Mouse (Mus musculus) thymus, postnatal 0 days (tissue): ENCODE measurements around the gene Gne. TPM values are rescaled to one million over a fixed set of nuclear protein-coding genes. Genes with fewer than 3 reads are reported as not detected.
A peak's percentile ranks its signal among the peaks of the same experiment; 100 is the strongest.

ENCODE experiments used
- DNase-seq: peaks from one replicate; pipeline ENCODE4 v3.0.0-alpha.2; 2015; ENCODE audit warnings: low spot score
- polyA plus RNA-seq: library from polyadenylated mRNA; unstranded; fragments of >200 nt; fragmentation: Nextera tagmentation; extraction: Ambion mirVana; gene quantifications from 2 replicates; pipeline ENCODE4 v1.2.1, GENCODE M21; 2015

Gene Gne
- polyA plus RNA-seq: 33.8 and 39.2 TPM in 2 replicates

DNA sequence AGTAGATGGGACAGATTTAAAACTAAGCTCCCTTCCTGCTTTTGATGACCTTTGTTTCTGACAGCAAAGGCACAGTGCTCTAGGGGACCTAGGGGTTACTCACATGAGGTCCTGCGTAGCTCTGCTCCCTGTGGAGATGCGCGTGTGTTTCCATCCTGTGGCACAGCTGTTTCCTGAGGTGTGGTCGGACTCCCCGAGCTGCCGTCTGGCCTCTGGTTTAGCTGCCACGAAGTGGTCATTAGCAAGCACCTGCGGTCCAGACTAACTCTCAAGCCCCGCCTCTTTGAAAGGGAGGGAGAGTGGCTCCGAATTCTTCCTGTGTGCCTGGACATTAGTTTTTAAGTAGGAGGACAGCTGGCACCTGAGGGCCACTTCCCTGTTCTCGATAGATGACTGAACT, at the start of gene Gne:
Gene Gne, minus strand, starts transcription at position 233 of the 400 bp plus-strand sequence.
- no peak for DNase-seq

DNA sequence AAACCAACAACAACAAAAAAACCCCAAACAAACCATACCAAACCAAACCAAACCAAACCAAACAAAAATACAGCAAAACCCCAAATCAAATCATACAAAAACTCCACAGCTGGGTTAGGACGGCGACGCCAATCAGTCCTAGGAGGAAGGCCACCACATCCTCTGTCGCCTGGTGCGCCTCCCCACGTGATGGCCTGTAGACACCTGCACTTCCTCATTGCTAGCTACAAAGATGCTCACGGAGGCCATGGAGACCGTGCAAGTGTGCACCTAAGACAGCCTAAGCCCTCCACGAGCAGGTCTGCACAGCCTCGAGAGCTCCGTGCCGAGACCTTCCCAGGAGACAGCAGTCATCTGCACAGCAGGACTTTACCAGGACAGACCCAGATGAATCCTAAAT, 42.8 kb upstream of the Gne start:
- peak; percentile 81 for DNase-seq

DNA sequence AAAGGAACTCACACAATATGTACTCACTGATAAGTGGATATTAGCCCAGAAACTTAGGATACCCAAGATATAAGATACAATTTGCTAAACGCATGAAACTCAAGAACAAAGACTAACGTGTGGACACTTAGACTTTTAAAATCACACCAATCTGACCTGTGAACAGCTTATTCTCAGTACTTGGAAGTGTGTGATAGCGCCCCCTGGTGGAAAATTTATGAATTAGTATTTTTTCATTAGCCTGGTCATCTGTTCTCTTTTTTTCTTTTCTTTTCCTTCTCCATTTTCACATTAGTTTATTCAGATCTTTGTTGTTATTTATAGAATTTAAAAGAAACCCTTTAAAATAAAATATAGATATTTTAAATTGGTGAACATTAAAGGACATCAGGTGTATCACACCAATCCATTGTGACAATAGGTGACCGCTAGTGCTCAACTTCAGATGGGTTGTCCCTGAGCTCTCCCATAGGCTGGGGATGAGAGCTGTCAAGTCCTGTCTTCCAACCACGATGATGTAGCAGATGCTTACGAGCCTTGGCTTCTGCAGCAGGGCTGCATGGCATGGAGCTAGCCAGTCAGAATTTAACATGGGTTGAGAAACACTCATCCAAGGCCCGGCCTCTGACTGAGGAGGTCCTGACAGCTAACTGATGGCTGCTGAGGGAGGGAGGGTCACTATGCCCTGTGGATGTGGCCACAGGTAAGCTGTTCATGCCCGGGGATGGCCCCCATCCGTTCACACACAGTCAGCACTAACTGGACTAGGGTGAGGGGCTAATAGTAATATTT, 35.6 kb upstream of the Gne start:
- DNase-seq: peak; percentile 31

DNA sequence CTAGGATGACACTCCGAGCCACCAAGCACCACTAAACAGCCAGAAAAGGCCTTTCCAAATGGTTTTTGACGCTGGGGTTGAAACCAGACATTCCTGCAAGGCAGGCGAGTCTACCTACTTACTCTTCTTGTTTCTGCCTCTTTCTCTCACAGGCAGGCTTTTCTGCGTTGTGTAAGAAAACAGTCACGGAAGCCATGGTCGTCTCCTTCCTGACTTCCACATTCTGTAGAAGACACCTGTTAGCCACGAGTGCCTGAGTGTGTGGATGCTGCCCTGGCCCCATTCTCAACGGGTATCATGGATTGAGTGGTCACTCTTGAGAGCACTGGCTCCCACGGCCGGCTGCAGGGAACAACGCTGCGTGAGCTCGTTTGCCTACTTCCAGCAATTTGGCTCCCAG, 31.1 kb upstream of the Gne start:
- no peak for DNase-seq

DNA sequence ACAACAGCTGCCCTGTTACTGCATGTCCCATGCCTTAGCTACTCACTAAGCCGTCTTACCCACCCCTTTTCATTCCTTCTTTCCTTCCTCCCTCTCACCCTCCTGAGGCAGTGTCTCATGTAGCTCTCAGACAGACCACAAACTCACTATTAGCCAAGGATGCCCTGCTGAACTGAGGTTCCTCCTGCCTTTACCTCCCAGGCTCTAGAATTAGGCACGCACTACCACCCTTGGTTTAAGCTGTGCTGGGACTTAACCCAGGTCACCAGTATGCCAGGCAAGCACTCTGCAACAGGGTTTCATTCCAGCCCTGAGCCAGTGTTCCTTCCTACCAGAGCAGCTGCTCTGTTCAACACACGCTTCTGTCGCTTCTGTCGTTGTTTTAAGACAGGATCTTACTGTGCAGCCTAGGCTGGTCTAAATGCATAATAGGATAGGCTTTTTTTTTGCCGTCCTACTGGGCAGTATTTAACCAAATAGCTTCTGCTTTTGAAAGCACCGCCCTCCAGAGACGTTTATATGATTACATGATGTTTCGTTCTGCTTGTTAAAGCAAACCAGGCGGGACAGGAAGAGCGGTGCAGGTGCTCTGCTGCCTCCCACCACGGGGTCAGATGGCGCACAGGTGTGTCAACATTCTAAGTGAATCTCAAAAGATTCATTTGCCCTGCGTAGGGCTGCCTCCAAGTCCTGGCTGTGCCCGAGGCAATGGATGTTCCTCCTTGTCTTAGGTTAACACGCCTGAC, 29.6 kb upstream of the Gne start:
- DNase-seq: peak; percentile 72

DNA sequence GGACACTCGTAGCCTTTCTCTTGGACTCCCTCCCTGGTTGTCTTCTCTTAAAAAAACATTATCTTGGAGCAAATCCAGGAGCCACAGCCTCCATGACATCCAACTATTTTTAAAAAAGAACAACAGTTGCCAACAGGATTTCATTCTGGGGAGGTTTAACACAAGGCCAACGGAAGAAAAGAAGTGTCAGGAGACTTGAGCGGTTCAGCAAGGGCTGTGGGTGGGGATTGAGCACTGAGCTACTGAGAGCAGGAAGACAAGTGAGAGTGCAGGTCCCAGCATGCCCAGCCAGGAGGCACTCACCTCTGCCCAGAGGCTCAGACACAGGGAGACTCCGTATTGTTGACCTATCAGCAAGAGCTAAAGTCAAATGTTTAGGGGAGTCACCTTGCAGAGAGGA, 28.8 kb upstream of the Gne start:
- DNase-seq: peak; percentile 47

DNA sequence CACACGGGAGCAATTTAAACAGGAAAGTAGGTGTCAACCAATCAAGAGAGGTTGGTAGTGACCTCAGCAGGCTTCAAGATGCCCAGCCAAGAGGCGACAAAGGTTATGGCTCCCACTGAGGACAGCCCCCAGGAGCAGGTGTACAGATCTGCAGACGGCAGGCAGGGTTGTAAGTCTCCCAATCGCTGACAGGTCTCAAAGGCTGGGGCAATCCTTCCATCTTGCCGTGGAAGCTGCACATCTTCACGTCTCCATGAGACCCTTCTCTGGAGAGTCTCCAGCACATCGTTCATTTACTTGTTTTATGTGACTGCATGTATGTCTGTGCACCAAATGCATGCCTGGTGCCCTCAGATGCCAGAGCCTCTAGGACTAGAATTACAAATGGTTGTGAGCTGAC, 26.8 kb upstream of the Gne start:
- peak; percentile 35 for DNase-seq

DNA sequence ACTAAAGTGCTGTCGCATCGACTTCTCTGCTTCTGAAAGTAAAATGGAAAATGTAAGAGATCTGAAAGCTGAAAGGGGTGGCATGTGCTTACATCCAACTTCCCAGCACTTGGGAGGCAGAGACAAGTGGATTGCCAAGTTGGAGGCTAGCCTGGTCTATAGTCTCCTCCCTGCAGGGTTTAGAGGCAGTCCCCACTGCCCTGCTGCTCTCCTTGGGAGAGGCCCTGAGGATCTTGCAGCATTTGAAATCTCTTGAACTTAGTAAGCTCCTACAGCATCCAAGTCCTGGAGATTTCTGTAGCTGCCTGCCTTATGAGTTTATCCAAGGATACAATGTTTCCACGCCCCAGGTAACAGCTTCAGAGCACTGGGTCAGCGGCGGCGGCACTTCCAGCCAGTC, 24.3 kb upstream of the Gne start:
- no peak for DNase-seq

DNA sequence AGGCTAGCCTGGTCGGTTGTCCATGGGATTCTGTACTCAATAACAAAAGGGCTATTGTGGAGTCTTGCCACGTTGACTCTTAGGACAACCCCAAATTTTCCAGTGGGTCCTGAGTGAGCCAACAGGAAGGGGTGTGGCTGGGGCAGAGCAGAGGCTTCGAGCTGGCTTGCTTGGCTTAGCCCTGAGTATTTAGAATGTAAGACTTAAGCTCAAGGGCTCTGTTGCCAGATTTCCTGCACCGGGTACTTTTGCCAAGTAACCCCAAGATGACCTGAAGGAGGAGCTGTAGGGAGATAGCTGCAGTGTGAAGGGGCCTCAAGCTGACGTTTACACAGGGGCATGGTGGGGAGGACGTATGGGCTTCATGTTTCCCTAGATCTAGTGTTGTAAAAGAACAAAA, 23.4 kb upstream of the Gne start:
- DNase-seq: peak; percentile 50

DNA sequence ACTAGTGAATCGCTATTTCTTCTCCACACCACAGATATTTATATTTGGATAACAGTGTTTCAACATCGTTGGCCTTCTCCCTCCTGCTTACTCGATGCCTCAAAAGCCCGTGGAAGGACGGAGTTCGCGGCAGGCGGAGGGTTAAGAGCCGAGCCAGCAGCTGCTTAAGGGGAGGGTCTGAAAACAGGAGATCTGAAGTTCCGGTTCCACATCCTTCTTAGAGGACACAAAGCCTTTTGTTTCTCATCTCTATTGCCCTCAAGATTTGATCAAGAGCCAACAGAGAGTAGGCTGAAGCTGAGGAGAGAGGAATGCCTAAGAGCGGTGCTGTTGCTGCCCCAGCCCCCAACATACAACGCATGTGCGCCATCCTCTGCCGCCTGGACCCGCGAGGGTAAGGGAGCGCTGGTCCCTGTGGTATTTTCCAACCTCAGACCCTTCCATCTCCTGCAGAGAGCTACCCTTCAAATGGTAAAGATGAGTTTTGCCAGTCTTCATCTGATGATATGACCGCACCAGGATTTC, 22.4 kb upstream of the Gne start:
- DNase-seq: peak; percentile 70

DNA sequence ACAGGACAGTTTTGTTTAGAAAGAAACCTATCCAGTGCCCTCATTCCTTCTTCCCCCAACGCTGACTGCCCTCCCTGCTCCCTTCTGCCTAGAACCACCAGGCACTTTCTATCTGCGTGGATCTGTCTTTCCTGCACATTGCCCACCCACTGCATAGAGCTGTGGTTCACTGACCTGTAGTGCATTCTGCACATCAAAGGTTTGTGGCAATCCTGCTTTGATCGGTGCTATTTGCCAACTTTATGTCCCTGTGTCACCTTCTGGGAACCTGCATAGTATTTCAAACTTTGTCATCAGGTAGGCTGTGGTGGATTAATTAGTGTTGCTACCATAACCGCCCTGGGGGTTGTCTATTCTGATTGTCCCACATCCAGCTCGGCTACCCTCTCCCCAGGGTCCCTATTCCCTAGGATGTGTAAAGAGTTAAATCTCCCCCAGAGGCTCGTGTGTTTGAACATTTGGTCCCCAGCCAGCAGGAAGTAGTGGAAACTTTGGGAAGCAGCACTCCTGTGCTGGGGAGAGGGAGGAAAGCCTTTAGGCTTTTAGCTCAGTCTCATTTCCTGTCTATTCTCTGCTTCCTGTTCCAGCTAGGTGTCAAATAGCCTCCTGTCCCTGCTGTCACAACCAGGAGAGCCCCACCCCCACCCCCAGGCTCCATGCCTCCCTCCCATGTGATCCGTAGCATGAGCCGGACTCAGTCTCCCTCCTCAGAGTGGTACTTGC, 20.4 kb upstream of the Gne start:
- no peak for DNase-seq

DNA sequence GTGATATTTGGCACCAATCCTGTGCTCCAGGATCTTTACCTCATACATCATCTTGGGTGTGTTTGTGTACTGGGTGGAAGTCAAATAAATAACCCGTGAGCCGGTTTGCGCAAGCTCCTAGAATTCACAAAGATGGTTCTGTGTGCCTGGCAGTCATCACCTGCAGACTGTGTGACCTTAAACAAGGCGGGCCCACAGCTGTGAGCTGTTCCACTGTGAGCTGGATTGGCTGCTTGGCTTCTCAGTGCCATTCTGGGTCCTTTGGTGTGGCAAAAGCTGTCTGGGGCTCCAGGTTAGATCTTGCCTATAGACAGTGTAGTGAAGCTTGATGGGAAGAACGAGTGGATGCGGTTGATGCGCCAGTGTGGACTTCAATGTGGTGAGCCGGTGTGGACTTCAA, 19.6 kb upstream of the Gne start:
- peak; percentile 82 for DNase-seq

DNA sequence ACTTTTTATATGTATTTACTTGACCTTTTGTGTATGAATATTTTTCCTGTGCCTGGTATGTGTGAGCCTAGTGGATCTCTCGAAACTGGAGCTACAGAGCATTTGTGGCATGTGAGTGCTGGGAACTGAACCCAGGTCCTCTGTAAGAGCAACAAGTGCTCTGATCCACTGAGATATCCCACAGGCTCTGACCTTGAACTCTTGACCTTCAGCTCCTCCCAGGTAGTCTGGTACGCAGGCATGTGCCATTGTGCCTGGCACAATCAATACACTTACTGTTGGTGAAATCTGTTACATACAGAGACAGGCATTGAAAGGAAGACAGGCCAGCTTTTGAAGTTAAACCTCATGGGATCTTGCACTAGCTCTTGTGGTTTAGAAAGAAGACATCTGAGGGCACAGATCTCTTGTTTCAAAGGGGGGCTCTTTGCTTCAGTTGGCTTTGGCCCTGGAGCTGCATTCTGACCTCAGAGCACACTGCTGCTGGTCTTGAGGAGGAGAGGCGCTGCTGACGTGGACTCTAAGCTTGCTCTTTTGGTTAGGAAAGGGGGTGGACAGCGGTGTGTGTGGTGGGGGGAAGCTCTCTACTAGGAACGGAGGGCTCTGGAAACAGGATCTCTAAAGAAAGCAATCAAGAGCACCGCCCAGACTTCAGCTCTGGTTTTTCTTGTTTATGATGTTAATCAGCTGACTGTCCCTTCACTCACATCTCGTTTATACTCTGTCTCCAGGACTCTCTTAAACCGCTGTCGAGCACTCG, 13.8 kb upstream of the Gne start:
- DNase-seq: peak; percentile 56

DNA sequence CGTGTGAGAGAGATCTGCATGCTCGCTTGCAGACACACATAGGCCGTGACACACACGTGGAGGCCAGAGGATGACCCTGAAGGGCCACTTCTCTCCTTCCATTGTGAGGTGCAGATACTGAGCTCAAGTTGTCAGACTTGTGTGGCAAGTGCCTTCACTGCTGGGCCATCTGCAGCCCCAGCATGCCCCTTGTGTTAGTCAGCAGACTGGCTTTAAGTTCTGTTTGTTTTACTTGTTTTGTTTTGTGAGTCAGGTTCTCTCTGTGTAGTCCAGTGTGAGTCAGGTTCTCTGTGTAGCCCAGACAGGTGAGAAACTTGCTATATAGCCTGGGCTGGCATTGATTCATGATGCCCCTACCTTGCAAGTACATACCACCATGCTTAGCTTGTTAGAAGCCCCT, 10.5 kb upstream of the Gne start:
- no peak for DNase-seq

DNA sequence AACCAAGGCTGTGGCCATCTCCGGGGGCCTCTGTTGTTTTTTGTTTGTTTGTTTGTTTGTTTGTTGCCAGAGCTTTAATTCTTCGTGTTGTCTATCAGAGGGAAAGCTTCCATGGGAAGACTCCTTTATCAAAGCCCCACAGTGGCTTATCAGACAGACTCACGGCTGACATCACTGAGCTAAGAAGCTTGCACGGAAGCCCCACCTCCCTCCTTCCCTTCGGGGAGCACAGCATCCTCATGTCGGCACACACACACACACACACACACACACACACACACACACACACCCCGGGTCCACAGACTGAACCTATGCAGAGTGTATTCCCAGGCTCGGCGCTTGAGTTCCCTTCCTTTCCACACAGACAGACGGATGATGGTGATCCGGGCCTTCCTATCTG, 8.4 kb upstream of the Gne start:
- no peak for DNase-seq

DNA sequence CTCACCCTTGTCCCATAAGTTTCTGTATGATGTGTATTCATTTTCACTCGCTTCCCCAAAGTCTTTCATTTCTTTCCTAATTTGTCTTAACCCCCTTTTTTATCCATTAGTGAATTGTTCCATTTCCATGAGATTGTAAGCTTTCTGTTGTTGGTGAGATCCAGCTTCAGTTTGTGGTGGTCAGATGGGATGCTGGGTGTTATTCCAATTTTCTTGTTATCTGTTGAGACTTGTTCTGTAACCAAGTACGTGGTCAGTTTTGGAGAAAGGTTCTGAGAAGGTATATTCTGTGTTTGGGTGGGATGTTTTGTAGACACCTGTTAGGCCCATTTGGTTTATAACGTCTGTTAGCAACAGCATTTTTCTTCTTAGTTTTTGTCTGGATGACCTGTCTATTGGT, 1.6 kb upstream of the Gne start:
- DNase-seq: no peak

DNA sequence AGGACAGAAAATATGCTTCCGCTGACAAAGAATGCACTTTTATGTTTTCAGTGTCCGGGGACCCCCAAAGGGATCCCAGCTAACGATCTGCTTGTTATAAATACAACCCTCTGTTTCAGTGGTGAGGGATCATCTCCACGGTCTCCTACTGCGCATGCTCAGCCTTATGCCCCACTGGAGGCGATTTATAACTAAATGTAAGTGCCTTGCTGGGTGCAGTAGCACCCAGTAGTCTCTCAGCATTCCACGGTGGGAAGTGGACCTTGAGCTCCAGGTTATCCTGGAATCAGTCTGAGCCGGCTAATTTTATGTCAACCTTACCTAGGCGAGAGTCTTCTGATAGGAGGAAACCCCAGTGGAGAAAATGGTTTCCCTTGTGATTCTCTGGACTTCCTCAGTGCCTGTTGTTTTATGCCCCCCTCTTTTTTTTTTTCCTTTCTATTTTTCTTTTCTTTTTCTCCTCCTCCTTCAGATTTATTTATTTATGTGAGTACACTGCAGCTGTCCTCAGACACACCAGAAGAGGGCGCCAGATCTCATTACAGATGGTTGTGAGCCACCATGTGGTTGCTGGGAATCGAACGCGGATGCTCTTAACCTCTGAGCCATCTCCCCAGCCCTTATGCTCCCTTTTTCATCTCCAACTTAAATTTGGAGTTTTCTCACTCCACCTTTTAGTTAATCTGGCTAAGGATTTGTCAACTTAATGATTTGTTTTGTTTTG, 787 bp upstream of the Gne start:
- no peak for DNase-seq

DNA sequence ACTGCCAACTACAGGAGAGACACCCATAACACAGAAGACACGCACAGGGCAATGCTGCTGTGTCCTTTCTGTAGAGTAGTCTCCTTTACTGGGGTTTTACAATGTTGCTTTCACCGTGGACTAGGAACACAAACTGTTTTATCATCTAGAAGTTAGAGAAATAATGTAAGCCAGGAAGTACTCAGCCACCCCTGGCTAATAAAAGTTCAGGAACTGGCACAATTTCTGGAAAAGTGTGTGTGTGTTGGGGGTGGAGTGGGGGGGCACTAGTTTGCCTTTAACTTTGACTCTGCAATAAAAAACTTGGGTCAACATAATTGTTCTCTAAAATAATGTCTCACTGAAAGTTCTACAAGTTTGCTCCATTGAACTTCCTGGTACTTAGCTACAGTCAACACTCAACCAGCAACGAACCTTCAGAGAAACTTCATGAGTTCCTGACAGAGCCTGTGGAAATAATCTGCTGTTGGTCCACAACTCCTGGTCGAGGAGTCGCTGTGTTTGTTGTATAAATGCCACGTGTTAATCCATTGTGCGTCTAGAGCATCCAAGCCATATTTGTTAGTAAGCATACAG, 5.5 kb downstream of the Gne start:
- DNase-seq: no peak

DNA sequence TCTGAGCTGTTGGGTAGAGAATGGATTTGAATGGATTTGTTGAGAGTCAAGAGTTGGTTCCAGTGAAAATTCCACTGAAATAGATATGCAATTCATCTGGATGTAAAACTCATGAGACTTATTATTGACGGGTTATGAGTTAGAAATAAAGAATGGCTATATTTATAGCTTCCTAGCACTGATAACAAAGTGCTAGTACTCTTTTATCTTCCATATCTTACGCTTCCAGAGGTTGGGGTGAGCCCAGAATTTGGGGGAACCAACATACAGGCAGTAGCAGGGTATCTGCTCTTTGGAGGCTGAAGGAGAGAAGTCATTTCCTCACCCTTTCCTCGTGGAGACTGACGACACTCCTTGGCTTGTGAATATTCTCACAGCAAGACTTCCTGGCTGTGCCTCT, 9.6 kb downstream of the Gne start:
- DNase-seq: no peak

DNA sequence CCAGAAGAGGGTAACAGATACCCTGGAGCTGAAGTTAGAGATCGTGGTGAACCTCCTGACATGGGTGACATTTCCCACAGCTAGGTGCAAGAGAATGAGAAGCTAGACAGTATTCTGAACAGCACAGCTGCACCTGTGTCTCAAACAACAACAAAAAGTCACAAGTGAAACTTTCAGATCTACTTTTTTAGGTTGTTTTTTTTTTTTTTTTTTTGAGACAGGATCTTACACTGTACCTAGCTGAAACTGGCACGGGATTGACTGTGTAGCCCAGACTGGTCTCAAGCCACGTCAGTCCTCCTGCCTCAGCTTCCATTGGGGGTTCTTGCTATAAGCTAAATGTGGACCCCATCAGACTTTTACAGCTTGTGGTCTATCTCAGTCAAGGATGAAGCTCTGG, 10.2 kb downstream of the Gne start:
- peak; percentile 51 for DNase-seq
